Mouse (Mus musculus): ENCODE measurements at regions not wholly inside any gene's neighbourhood (a gene's known extent, or its start where the extent isn't known, plus 50 kb on each side); places are given as distances from the start of the nearest gene placed in this dataset.

DNA sequence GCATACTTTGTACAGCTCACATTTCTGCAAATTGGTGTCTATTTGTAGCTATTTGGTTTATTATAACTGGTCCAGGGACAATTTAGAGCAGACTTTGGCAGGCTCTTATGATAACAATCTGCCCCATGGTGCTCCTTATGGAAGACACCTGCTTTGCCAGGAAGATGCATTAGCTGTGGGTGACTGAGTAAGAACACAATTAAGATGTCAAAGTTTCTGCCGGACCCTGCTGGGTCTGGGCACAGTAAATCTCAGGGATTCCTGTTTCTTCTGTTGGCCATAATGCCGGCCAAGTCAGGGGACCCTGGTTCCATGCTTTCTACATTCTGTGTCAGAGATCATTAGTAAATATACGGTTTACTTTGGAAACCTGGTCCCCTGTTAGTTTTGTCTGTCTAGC is 353.7 kb downstream of the Ccser2 start:
- no peaks in the 10 kb centered on the region for H3K27me3 ChIP-seq (replicated peaks; ENCODE audit: low read depth, poor library complexity, severe bottlenecking)
- H3K27ac ChIP-seq (replicated peaks): no peak overlapping the region
- H3K4me1 ChIP-seq: no peaks in the 10 kb centered on the region
- no peaks in the 10 kb centered on the region for H3K36me3 ChIP-seq (replicated peaks)
- WGBS: 89% methylated on average over 3 of the region's 3 CpGs
- no peaks in the 10 kb centered on the region for H3K9me3 ChIP-seq
- DNase-seq (ENCODE audit: low spot score): no peak
- no peak overlapping the region for H3K4me3 ChIP-seq

- 90% methylated on average over 3 of the region's 3 CpGs for WGBS
- no peak for DNase-seq (ENCODE audit: low spot score)
- H3K4me1 ChIP-seq: no peaks in the 10 kb centered on the region
- H3K27ac ChIP-seq (replicated peaks): no peak overlapping the region
- H3K9me3 ChIP-seq: no peaks in the 10 kb centered on the region
- H3K36me3 ChIP-seq (replicated peaks): no peaks in the 10 kb centered on the region
- H3K4me3 ChIP-seq: no peak overlapping the region
- no peaks in the 10 kb centered on the region for H3K27me3 ChIP-seq (replicated peaks; ENCODE audit: low read depth, poor library complexity, severe bottlenecking)
Observed at GRCm38 (mm10) chr14:36612860-36613259, 355.7 kb downstream of the Ccser2 start.

DNA sequence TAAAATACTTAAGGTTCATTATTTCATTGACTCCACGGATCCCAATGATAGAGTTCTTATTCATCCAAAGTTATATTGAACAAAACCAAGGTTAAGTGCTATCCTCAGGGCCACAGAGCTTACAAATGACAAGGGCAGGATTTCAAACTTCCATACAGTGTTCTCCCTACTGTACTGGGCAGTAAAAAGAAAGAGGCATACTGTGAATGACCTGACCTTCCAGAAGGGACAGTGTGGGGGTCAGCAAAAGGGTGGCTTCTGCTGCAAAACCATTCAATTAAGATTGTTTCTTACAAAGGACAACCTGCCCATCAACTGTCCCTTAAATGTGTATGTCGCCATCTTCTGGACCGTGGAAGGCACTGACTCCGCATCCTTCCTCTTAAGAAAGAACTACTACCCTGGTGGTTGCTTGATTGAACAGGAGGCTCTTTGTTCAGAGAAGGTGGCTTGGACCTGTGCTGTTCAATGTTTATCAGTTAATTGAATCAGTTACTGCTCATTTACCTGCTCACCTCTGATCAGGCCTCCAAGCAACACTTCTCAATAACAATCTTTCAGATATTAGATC is 384.4 kb downstream of the Ccser2 start:
- 53% methylated on average over 4 of the region's 4 CpGs for WGBS
- no peak for DNase-seq (ENCODE audit: low spot score)
- H3K27me3 ChIP-seq (replicated peaks; ENCODE audit: low read depth, poor library complexity, severe bottlenecking): no peaks in the 10 kb centered on the region
- no peak overlapping the region for H3K27ac ChIP-seq (replicated peaks)
- H3K36me3 ChIP-seq (replicated peaks): no peaks in the 10 kb centered on the region
- no peaks in the 10 kb centered on the region for H3K4me1 ChIP-seq
- H3K4me3 ChIP-seq: no peak overlapping the region
- H3K9me3 ChIP-seq: no peaks in the 10 kb centered on the region

DNA sequence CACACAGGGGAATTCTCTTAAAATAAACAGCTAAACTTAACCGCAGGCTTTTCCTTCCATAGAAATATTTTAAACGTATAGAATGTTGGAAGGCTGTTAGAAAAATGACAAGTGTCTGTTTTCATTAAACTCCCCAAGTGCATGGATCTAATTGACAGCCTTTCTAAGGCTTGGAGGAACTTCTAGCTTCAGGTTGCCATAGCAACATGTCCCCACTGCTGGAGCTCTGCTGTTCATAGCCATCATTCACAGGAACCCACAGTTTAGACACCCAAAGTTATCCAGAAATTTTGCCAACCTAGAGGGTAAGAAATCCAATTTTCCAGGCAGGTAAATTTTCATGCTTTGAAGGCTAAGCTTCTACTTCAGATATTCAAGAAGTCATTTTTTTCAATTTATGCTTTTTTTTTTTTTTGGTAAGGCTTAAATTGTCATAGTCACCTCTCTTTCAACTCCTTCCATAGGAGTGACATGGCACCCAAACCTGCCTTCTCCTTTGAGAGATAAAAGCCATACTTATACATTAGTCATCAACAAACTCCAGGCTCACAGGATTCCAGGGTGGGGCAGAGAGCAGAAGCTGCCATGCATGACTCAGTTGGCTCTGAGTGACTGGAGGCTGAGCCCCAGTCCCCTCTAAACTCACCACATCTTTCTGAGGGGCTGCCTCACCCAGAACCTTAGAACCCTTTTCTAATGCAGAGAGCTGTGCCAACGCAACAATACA is 385.1 kb downstream of the Ccser2 start:
- Histone ChIP-seq H3K9me3 (no peaks in the 10 kb centered on the region), H3K27ac (replicated peaks) (no peak overlapping the region), H3K4me3 (no peak overlapping the region), H3K4me1 (no peaks in the 10 kb centered on the region), H3K27me3 (replicated peaks; ENCODE audit: low read depth, poor library complexity, severe bottlenecking) (no peaks in the 10 kb centered on the region), H3K36me3 (replicated peaks) (no peaks in the 10 kb centered on the region)
- 79% methylated on average over 3 of the region's 3 CpGs for WGBS
- no peak for DNase-seq (ENCODE audit: low spot score)

- Histone ChIP-seq H3K27ac (replicated peaks) (no peak overlapping the region), H3K4me3 (no peak overlapping the region), H3K9me3 (no peaks in the 10 kb centered on the region), H3K4me1 (0 out of 2 replicates have a peak, but pooled peaks cover 2% of the 10 kb centered on the region), H3K36me3 (replicated peaks) (no peaks in the 10 kb centered on the region), H3K27me3 (replicated peaks; ENCODE audit: low read depth, poor library complexity, severe bottlenecking) (no peaks in the 10 kb centered on the region)
- WGBS: 52% methylated on average over 3 of the region's 3 CpGs
- DNase-seq (ENCODE audit: low spot score): peak; percentile 8
Observed at GRCm38 (mm10) chr14:36563229-36563865, 405.2 kb downstream of the Ccser2 start.

GRCm38 (mm10) chr14:36537402-36537801 is 431.2 kb downstream of the Ccser2 start:
- Histone ChIP-seq H3K27ac (replicated peaks) (no peak overlapping the region), H3K36me3 (replicated peaks) (no peaks in the 10 kb centered on the region), H3K27me3 (replicated peaks; ENCODE audit: low read depth, poor library complexity, severe bottlenecking) (no peaks in the 10 kb centered on the region), H3K9me3 (no peaks in the 10 kb centered on the region), H3K4me1 (no peaks in the 10 kb centered on the region), H3K4me3 (no peak overlapping the region)
- DNase-seq (ENCODE audit: low spot score): no peak
- WGBS: 77% methylated on average over 5 of the region's 5 CpGs

- Histone ChIP-seq H3K4me3 (no peak overlapping the region), H3K4me1 (no peaks in the 10 kb centered on the region), H3K27ac (replicated peaks) (no peak overlapping the region), H3K9me3 (no peaks in the 10 kb centered on the region), H3K27me3 (replicated peaks; ENCODE audit: low read depth, poor library complexity, severe bottlenecking) (no peaks in the 10 kb centered on the region), H3K36me3 (replicated peaks) (no peaks in the 10 kb centered on the region)
- WGBS: 77% methylated on average over 1 of the region's 1 CpGs
- no peak for DNase-seq (ENCODE audit: low spot score)
Observed at GRCm38 (mm10) chr14:36527310-36527709, 432.6 kb downstream of the 4930474N05Rik start.

DNA sequence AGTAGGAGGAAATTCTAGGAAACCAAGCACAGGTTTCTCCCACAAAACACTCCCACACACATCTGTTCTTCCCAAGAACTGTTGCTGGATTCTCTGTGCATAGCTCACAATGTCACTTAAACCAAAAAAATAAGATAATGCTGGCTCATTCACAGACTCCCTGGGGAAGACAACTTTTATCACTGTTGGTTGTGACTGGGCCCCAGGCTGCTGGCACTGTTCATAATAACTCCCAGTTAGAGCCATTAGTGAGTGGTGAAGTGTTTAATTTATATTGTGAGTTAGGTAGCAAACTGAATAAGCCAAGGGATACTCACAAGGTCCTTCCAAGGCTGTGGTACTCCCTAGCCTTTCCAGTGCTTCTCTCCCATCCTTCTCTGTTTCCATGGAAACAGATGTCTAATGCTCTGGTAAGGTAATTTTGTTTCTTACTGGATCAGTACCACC is 430.9 kb downstream of the 4930474N05Rik start:
- Histone ChIP-seq H3K27ac (replicated peaks) (no peak overlapping the region), H3K9me3 (no peaks in the 10 kb centered on the region), H3K4me3 (no peak overlapping the region), H3K4me1 (no peaks in the 10 kb centered on the region), H3K36me3 (replicated peaks) (no peaks in the 10 kb centered on the region), H3K27me3 (replicated peaks; ENCODE audit: low read depth, poor library complexity, severe bottlenecking) (no peaks in the 10 kb centered on the region)
- DNase-seq (ENCODE audit: low spot score): no peak

- no peaks in the 10 kb centered on the region for H3K27me3 ChIP-seq (replicated peaks; ENCODE audit: low read depth, poor library complexity, severe bottlenecking)
- H3K9me3 ChIP-seq: no peaks in the 10 kb centered on the region
- H3K36me3 ChIP-seq (replicated peaks): no peaks in the 10 kb centered on the region
- 82% methylated on average over 2 of the region's 2 CpGs for WGBS
- DNase-seq (ENCODE audit: low spot score): no peak
- no peak overlapping the region for H3K27ac ChIP-seq (replicated peaks)
- no peak overlapping the region for H3K4me3 ChIP-seq
- no peaks in the 10 kb centered on the region for H3K4me1 ChIP-seq
Observed at GRCm38 (mm10) chr14:36502076-36502994, 407.6 kb downstream of the 4930474N05Rik start.

DNA sequence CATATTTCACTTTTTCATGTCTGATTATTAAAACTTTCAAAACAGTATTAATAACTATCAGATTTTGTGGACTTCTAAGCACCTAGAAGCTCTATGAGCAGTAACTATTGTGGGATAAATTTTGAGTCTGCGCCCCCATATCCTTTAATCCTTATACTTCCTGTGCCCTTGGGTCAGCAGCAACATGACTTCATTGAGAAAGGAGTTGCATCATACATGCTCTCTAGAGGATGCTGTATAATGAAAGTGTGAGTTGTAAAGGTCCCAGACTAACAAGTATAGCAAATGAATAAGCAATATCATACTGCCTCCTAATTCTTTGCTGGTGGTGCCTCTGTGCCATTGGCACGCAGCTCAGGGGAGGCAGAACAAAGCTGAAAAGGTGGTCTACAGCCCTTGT is 404.6 kb downstream of the 4930474N05Rik start:
- Histone ChIP-seq H3K27ac (replicated peaks) (no peak overlapping the region), H3K36me3 (replicated peaks) (no peaks in the 10 kb centered on the region), H3K9me3 (no peaks in the 10 kb centered on the region), H3K4me3 (no peak overlapping the region), H3K27me3 (replicated peaks; ENCODE audit: low read depth, poor library complexity, severe bottlenecking) (no peaks in the 10 kb centered on the region), H3K4me1 (no peaks in the 10 kb centered on the region)
- WGBS: 87% methylated on average over 2 of the region's 2 CpGs
- no peak for DNase-seq (ENCODE audit: low spot score)

DNA sequence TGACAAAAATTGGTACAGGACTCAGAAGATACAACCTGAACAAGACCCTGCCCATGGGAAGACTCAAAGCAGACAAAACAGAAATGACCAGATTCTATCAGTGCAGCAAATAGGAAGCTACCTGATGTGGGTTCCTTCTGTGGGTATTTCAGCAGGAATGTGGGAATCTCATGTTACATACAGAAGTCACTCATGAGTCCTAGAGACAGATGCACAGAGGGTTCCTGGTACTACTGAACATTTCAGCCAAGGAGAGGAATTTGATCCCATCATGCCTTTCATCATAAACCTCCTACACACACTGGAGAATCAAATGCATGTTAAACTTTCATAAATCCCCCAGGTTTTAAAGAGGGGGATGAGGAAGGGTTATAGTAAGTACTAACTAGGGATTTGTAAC is 390.8 kb downstream of the 4930474N05Rik start:
- no peaks in the 10 kb centered on the region for H3K36me3 ChIP-seq (replicated peaks)

GRCm38 (mm10) chr14:36471617-36472016 is 376.9 kb downstream of the 4930474N05Rik start:
- DNase-seq (ENCODE audit: low spot score): no peak

More for the DNA sequence above, 390.8 kb downstream of the 4930474N05Rik start:
- no peaks in the 10 kb centered on the region for H3K27me3 ChIP-seq (replicated peaks; ENCODE audit: low read depth, poor library complexity, severe bottlenecking)
- H3K9me3 ChIP-seq: no peaks in the 10 kb centered on the region
- DNase-seq (ENCODE audit: low spot score): no peak
- H3K4me1 ChIP-seq: no peaks in the 10 kb centered on the region
- no peak overlapping the region for H3K4me3 ChIP-seq
- H3K27ac ChIP-seq (replicated peaks): no peak overlapping the region

More at GRCm38 (mm10) chr14:36471617-36472016, 376.9 kb downstream of the 4930474N05Rik start:
- H3K27ac ChIP-seq (replicated peaks): no peak overlapping the region
- H3K27me3 ChIP-seq (replicated peaks; ENCODE audit: low read depth, poor library complexity, severe bottlenecking): no peaks in the 10 kb centered on the region
- H3K4me1 ChIP-seq: no peaks in the 10 kb centered on the region
- no peaks in the 10 kb centered on the region for H3K36me3 ChIP-seq (replicated peaks)
- no peaks in the 10 kb centered on the region for H3K9me3 ChIP-seq
- H3K4me3 ChIP-seq: no peak overlapping the region
- WGBS: 53% methylated on average over 2 of the region's 2 CpGs
